In genomic region chr2:165876201-165876918, GRCm38 (mm10) we compare ENCODE assay signal across 7 mouse cellular contexts. TPM values are rescaled to one million over a fixed set of nuclear protein-coding genes. Genes with fewer than 3 reads are reported as not detected.
DNase-seq lines count a peak whose midpoint lies in the region; ATAC-seq and TF ChIP-seq lines count a peak whose summit lies in the region.

No protein-coding gene starts in this region.

- H3K4me1 ChIP-seq in lung, postnatal 0 days (ENCODE audit: insufficient read depth, low read depth, low read length) = peaks cover 46% of the 10 kb centered on the region
- peaks cover 81% of the 10 kb centered on the region for H3K4me1 ChIP-seq in embryonic facial prominence, embryonic 14.5 days (ENCODE audit: control insufficient read depth, insufficient read depth, low read length)
- peaks cover 85% of the 10 kb centered on the region for H3K4me1 ChIP-seq in limb, embryonic 10.5 days
- peaks cover 77% of the 10 kb centered on the region for H3K4me1 ChIP-seq in stomach, embryonic 15.5 days

- intact Hi-C loops in gastrocnemius, postnatal 14 days (cut with DNase I; ENCODE audit: low total_unique reads) = no loop called here

- no peaks in the 10 kb centered on the region for H3K27me3 ChIP-seq in lung, postnatal 0 days (replicated peaks; ENCODE audit: insufficient read depth, low read length)
- H3K27me3 ChIP-seq in embryonic facial prominence, embryonic 14.5 days (replicated peaks; ENCODE audit: control insufficient read depth, insufficient read depth, low read length) = no peaks in the 10 kb centered on the region
- H3K27me3 ChIP-seq in limb, embryonic 10.5 days (ENCODE audit: low read depth, poor library complexity, severe bottlenecking) = no peaks in the 10 kb centered on the region
- H3K27me3 ChIP-seq in stomach, embryonic 15.5 days (replicated peaks) = no peaks in the 10 kb centered on the region

- peak; percentile 61 for DNase-seq in lung, postnatal 0 days (ENCODE audit: low spot score)
- no peak for DNase-seq in lung, postnatal 10 days
- no peak for DNase-seq in embryonic facial prominence, embryonic 14.5 days (ENCODE audit: low spot score)
- DNase-seq in limb, embryonic 10.5 days (ENCODE audit: low spot score) = no peak
- no peak for DNase-seq in left cerebral cortex, adult 8-10 months (ENCODE audit: low spot score in 2 of 2)
- no peak for DNase-seq in gastrocnemius, postnatal 14 days

- TF ChIP-seq EP300 in lung, postnatal 0 days (IDR thresholded peaks at IDR 0.05) = no peak

- H3K9me3 ChIP-seq in lung, postnatal 0 days (ENCODE audit: low read length) = no peaks in the 10 kb centered on the region
- H3K9me3 ChIP-seq in embryonic facial prominence, embryonic 14.5 days (ENCODE audit: control insufficient read depth, low read length) = no peaks in the 10 kb centered on the region
- no peaks in the 10 kb centered on the region for H3K9me3 ChIP-seq in limb, embryonic 10.5 days (replicated peaks)
- no peaks in the 10 kb centered on the region for H3K9me3 ChIP-seq in stomach, embryonic 15.5 days

- H3K4me3 ChIP-seq in lung, postnatal 0 days (ENCODE audit: low read depth, low read length) = no peak overlapping the region
- H3K4me3 ChIP-seq in embryonic facial prominence, embryonic 14.5 days (ENCODE audit: low read depth, low read length) = no peak overlapping the region
- H3K4me3 ChIP-seq in limb, embryonic 10.5 days = no peak overlapping the region
- no peak overlapping the region for H3K4me3 ChIP-seq in stomach, embryonic 15.5 days (replicated peaks)

- no peak overlapping the region for H3K4me2 ChIP-seq in lung, postnatal 0 days (replicated peaks; ENCODE audit: low read depth, low read length)
- H3K4me2 ChIP-seq in embryonic facial prominence, embryonic 14.5 days (ENCODE audit: low read depth, low read length) = peak overlapping the region; percentile 16; the same call in 1 of the 2 replicates
- no peak overlapping the region; the same call in 1 of the 2 replicates for H3K4me2 ChIP-seq in stomach, embryonic 15.5 days

- WGBS in lung, postnatal 0 days = 49% methylated on average over 8 of the region's 8 CpGs
- 35% methylated on average over 8 of the region's 8 CpGs for WGBS in embryonic facial prominence, embryonic 14.5 days
- WGBS in limb, embryonic 10.5 days = 36% methylated on average over 8 of the region's 8 CpGs
- WGBS in stomach, embryonic 15.5 days = 46% methylated on average over 8 of the region's 8 CpGs

- H3K36me3 ChIP-seq in lung, postnatal 0 days (ENCODE audit: insufficient read depth, low read length) = no peaks in the 10 kb centered on the region
- H3K36me3 ChIP-seq in embryonic facial prominence, embryonic 14.5 days (ENCODE audit: control insufficient read depth, insufficient read depth, low read length) = peaks cover 17% of the 10 kb centered on the region
- H3K36me3 ChIP-seq in limb, embryonic 10.5 days = peaks cover 45% of the 10 kb centered on the region
- H3K36me3 ChIP-seq in stomach, embryonic 15.5 days = 0 out of 2 replicates have a peak, but pooled peaks cover 5% of the 10 kb centered on the region

- no peak for ATAC-seq in lung, postnatal 0 days
- ATAC-seq in embryonic facial prominence, embryonic 14.5 days (ENCODE audit: low read depth) = no peak
- no peak for ATAC-seq in stomach, embryonic 15.5 days (ENCODE audit: insufficient read depth, low FRiP score, low read depth)

- H3K9ac ChIP-seq in lung, postnatal 0 days (replicated peaks; ENCODE audit: low read depth) = no peak overlapping the region
- H3K9ac ChIP-seq in embryonic facial prominence, embryonic 14.5 days (ENCODE audit: low read depth, low read length) = peak overlapping the region; percentile 39; the same call in 1 of the 2 replicates
- H3K9ac ChIP-seq in stomach, embryonic 15.5 days = no peak overlapping the region

- peak overlapping the region; percentile 90; the same call in 1 of the 2 replicates for H3K27ac ChIP-seq in lung, postnatal 0 days (ENCODE audit: low read length)
- peak overlapping the region; percentile 82 for H3K27ac ChIP-seq in embryonic facial prominence, embryonic 14.5 days (replicated peaks; ENCODE audit: low read depth, low read length)
- peak overlapping the region; percentile 98 for H3K27ac ChIP-seq in limb, embryonic 10.5 days
- peak overlapping the region; percentile 90 for H3K27ac ChIP-seq in stomach, embryonic 15.5 days

- TF ChIP-seq CTCF in lung, postnatal 0 days (IDR thresholded peaks at IDR 0.05) = no peak

RNA-seq across cellular contexts. Expression of gene Zmynd8, which starts 22.5 kb away (rescaled TPM):
- polyA plus RNA-seq in lung, postnatal 0 days (2015; fragmentation: Nextera tagmentation; extraction: Ambion mirVana) = 30.7 and 32.1 TPM in 2 replicates
- polyA plus RNA-seq in embryonic facial prominence, embryonic 14.5 days (2014; fragmentation: Nextera tagmentation; extraction: Ambion mirVana) = 28.6 and 32.7 TPM in 2 replicates
- 59.3 and 59.5 TPM in 2 replicates for polyA plus RNA-seq in limb, embryonic 10.5 days (2016; fragmentation: Nextera tagmentation; extraction: Ambion mirVana)
- 53.6 and 54.5 TPM in 2 replicates for polyA plus RNA-seq in stomach, embryonic 15.5 days (2015; fragmentation: Nextera tagmentation; extraction: Ambion mirVana)
- 100 to 1,000 TPM; 105 to 132 (median 130) TPM for total RNA-seq in left cerebral cortex, adult 8-10 months (2022)
- total RNA-seq in gastrocnemius, postnatal 14 days (2021) = 10 to 100 TPM; 20.7 to 22.0 TPM
